Mouse (Mus musculus) gonadal fat pad, adult 2 months (tissue): ENCODE measurements around the gene Hrk. TPM values are rescaled to one million over a fixed set of nuclear protein-coding genes. Genes with fewer than 3 reads are reported as not detected.

Experiments
- DNase-seq: peaks from one replicate; pipeline ENCODE4 v3.0.0-alpha.2; 2012; ENCODE audit warnings: low read depth
- polyA plus RNA-seq: library from polyadenylated mRNA; depleted of rRNA; stranded (reverse); fragments of >200 nt; gene quantifications from 2 replicates; pipeline ENCODE4 v1.2.3, GENCODE M21; 2012; rRNA removed

Hrk gene
- polyA plus RNA-seq, 1 experiment: 0.08 TPM

GRCm38 (mm10) chr5:118217410-118217809 lies 53.0 kb downstream of the Hrk start:
- no peak for DNase-seq

DNA sequence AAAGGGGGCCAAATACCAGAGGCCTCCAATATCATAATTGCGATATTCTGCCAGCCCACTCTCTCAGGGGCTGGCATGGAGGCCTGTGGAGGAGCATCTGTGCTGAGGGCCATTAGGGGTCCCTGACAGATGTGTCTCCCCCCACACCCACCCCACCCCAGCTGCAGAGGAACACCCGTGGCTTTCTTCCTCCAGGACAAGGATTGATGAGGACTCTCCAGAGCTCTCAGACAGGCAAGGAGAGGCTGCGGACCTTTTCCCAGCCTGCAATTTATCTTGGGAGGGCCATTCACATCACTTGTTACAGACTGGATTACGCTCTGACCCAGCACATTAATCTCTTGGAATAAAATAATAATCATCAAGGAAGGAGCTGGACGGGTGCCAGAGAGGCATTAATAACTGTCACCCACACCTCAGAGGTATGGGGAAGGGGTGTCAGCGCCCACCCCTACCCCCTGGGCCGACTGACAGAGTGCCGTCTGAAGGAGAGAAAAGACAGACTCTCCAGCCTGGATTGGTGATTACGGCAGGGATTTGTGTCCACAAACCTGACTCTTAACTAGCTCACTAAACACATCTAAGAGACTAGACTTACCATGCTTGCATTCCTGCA lies 58.8 kb downstream of the Hrk start:
- DNase-seq: no peak

DNA sequence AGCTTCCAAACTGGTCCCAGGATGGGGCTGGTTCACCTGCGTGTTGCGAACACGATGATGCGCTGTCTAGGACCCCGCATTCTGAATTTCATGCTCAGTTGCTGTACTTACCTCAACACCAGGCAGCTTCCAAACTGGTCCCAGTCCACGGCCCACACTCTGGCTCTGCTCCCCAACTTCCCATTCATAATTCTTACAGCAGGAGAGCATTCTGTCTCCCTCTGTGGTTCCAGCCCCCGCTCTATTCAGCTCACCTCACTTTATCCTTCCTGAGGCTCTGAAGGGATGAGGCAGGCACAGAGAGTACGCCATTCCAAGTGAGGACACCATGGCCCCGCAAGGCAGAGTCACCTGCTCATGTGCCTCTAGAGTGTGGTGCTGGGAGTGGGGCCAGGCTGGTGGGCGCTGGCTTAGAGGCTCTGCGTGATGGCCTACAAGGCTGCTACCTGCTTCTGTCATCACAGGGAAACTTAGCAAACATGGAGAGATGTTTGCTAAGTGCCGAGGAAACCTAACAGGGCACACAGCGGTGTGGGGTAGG lies 65.7 kb downstream of the Hrk start:
- no peak for DNase-seq

GRCm38 (mm10) chr5:118236891-118237290 lies 72.4 kb downstream of the Hrk start:
- DNase-seq: no peak

Other genes starting within 250 kb of the Hrk start
- gene Fbxo21, start 187.9 kb upstream of the Hrk start, polyA plus RNA-seq: 46.0 and 54.1 TPM in 2 replicates
- 3.6 and 4.1 TPM in 2 replicates for gene Tesc, start 136.9 kb upstream of the Hrk start, polyA plus RNA-seq
- 65.2 and 80.7 TPM in 2 replicates for gene Fbxw8, start 9.2 kb upstream of the Hrk start, polyA plus RNA-seq
- gene Rnft2, start 80.5 kb downstream of the Hrk start, polyA plus RNA-seq: 16.4 and 19.6 TPM in 2 replicates
- 9.9 and 12.0 TPM in 2 replicates for gene 2410131K14Rik, start 80.6 kb downstream of the Hrk start, polyA plus RNA-seq